Mouse (Mus musculus) leukemia stem cell, adult 10-12 weeks (primary cell): ENCODE measurements around the gene Hp. TPM values are rescaled to one million over a fixed set of nuclear protein-coding genes. Genes with fewer than 3 reads are reported as not detected.

Source experiments
- polyA plus RNA-seq: library from polyadenylated mRNA; stranded (reverse); fragments of >175 nt; gene quantifications from 2 replicates; pipeline ENCODE4 v1.2.3, GENCODE M21; 2012; ENCODE audit warnings: low replicate concordance

Hp gene
- polyA plus RNA-seq, result 2.7 and 6.3 TPM in 2 replicates

GRCm38 (mm10) chr8:109578900-109579301 lies at the start of gene Hp:
TSS of gene Hp (minus strand) at chr8:109579172.

GRCm38 (mm10) chr8:109614243-109615210 lies 35.6 kb upstream of the Hp start, which contains the start of gene Pkd1l3:
TSS of gene Pkd1l3 (plus strand) at chr8:109614517.

GRCm38 (mm10) chr8:109608271-109609152 lies 29.5 kb upstream of the Hp start, which contains the start of gene Dhodh:
TSS of gene Dhodh (minus strand) at chr8:109608673.

GRCm38 (mm10) chr8:109565498-109566333 lies 13.3 kb downstream of the Hp start, which contains the start of the genes Dhx38 and Txnl4b:
TSS of gene Dhx38 (minus strand) at chr8:109565861.
TSS of gene Txnl4b (plus strand) at chr8:109565892.

Other genes with a start within 250 kb of the Hp start
- not detected in 2 replicates for gene Pmfbp1, start 85.1 kb downstream of the Hp start, polyA plus RNA-seq
- gene Dhx38, start 13.3 kb downstream of the Hp start, polyA plus RNA-seq, result 14.4 and 39.4 TPM in 2 replicates
- 3.7 and 5.2 TPM in 2 replicates for gene Txnl4b, start 13.3 kb downstream of the Hp start, polyA plus RNA-seq
- 60.7 and 65.9 TPM in 2 replicates for gene Dhodh, start 29.5 kb upstream of the Hp start, polyA plus RNA-seq
- 0.72 and 2.4 TPM in 2 replicates for gene Pkd1l3, start 35.3 kb upstream of the Hp start, polyA plus RNA-seq
- gene Ist1, start 114.1 kb upstream of the Hp start, polyA plus RNA-seq, result 15.4 and 21.1 TPM in 2 replicates
- 4.9 and 6.6 TPM in 2 replicates for gene Zfp821, start 126.4 kb upstream of the Hp start, polyA plus RNA-seq
- gene Atxn1l, start 158.6 kb upstream of the Hp start, polyA plus RNA-seq, result 11.4 and 11.9 TPM in 2 replicates
- gene Ap1g1, start 199.4 kb upstream of the Hp start, polyA plus RNA-seq, result 4.3 and 19.6 TPM in 2 replicates